Mouse (Mus musculus) myocyte (in vitro differentiated cells): ENCODE data around the gene Sh3bp4. TPM values are rescaled to one million over a fixed set of nuclear protein-coding genes. Genes with fewer than 3 reads are reported as not detected.

Source experiments
- H3K27me3 ChIP-seq: one replicate; pipeline ENCODE4 v1.6.1; 2011; ENCODE audit not compliant: control insufficient read depth, insufficient read depth, insufficient read length
- H3K36me3 ChIP-seq: one replicate; pipeline ENCODE4 v1.6.1; 2011; ENCODE audit not compliant: control insufficient read depth, insufficient read depth
- H3K4me2 ChIP-seq: one replicate; pipeline ENCODE4 v1.6.1; 2011; ENCODE audit warnings: low read depth, control low read depth
- H3K4me3 ChIP-seq: one replicate; pipeline ENCODE4 v1.5.1; 2011; ENCODE audit warnings: mild to moderate bottlenecking, control low read depth, moderate library complexity
- H3K79me2 ChIP-seq: one replicate; pipeline ENCODE4 v1.6.1; 2011; ENCODE audit not compliant: control insufficient read depth, insufficient read depth
- H3ac ChIP-seq: one replicate; pipeline ENCODE4 v1.6.1; 2011; ENCODE audit not compliant: control insufficient read depth, insufficient read length
- CEBPB ChIP-seq: IDR thresholded peaks from 2 replicates; pipeline ENCODE4 v1.6.1; 2011; ENCODE audit warnings: mild to moderate bottlenecking, moderate library complexity; ENCODE audit not compliant: poor library complexity, insufficient read depth, severe bottlenecking
- E2F4 ChIP-seq: IDR thresholded peaks from one replicate; pipeline ENCODE4 v1.6.1; 2011; ENCODE audit warnings: mild to moderate bottlenecking, control low read depth, moderate library complexity; ENCODE audit not compliant: insufficient read depth
- MAX ChIP-seq: IDR thresholded peaks from one replicate; pipeline ENCODE4 v1.6.1; 2011; ENCODE audit warnings: low read depth, mild to moderate bottlenecking, control low read depth
- MYOD1 ChIP-seq, 3 experiments: IDR thresholded peaks; one replicate each; pipeline ENCODE4 v1.6.1; 2011; ENCODE audit warnings: control low read depth in 2 of 3, low read depth in 2 of 3, mild to moderate bottlenecking in 2 of 3, moderate library complexity in 1 of 3; ENCODE audit not compliant: insufficient read length in 2 of 3, control insufficient read depth in 1 of 3
- MYOG ChIP-seq, 3 experiments: IDR thresholded peaks; one replicate each; pipeline ENCODE4 v1.6.1; 2011; ENCODE audit warnings: control low read depth in 2 of 3, low read depth in 2 of 3, mild to moderate bottlenecking in 2 of 3; ENCODE audit not compliant: insufficient read length in 2 of 3, control insufficient read depth in 1 of 3, insufficient read depth in 1 of 3
- POLR2A ChIP-seq: IDR thresholded peaks from one replicate; pipeline ENCODE4 v1.6.1; 2011; ENCODE audit warnings: low read depth, mild to moderate bottlenecking, control low read depth, moderate library complexity; ENCODE audit not compliant: insufficient read length
- POLR2AphosphoS2 ChIP-seq: IDR thresholded peaks from one replicate; pipeline ENCODE4 v1.6.1; 2011; ENCODE audit warnings: low read depth, control low read depth; ENCODE audit not compliant: insufficient read length
- REST ChIP-seq: IDR thresholded peaks from one replicate; pipeline ENCODE4 v1.6.1; 2011; ENCODE audit warnings: mild to moderate bottlenecking, control low read depth, moderate library complexity; ENCODE audit not compliant: insufficient read depth, insufficient read length
- SRF ChIP-seq: IDR thresholded peaks from one replicate; pipeline ENCODE4 v1.6.1; 2011; ENCODE audit warnings: low read depth; ENCODE audit not compliant: control insufficient read depth, insufficient read length
- TCF12 ChIP-seq: IDR thresholded peaks from one replicate; pipeline ENCODE4 v1.6.1; 2011; ENCODE audit warnings: mild to moderate bottlenecking, control low read depth; ENCODE audit not compliant: poor library complexity, insufficient read depth, severe bottlenecking
- TCF3 ChIP-seq: IDR thresholded peaks from one replicate; pipeline ENCODE4 v1.6.1; 2011; ENCODE audit warnings: low read depth, control low read depth; ENCODE audit not compliant: insufficient read length
- USF1 ChIP-seq: IDR thresholded peaks from one replicate; pipeline ENCODE4 v1.6.1; 2011; ENCODE audit warnings: low read depth, mild to moderate bottlenecking, control low read depth, moderate library complexity
- polyA plus RNA-seq: library from polyadenylated mRNA; unstranded; fragments of >200 nt; fragmentation: generic; extraction: Trizol; gene quantifications from one replicate; pipeline ENCODE4 v1.2.1, GENCODE M21; 2012; ENCODE audit warnings: missing spikeins

Sh3bp4 gene
- polyA plus RNA-seq, 1 experiment = 23.2 TPM

GRCm38 (mm10) chr1:89133266-89133665 is 63.1 kb downstream of the Sh3bp4 start:
- H3ac ChIP-seq = no peak overlapping the region
- no peak overlapping the region for H3K4me3 ChIP-seq
- H3K4me2 ChIP-seq = peak overlapping the region; percentile 27
- H3K36me3 ChIP-seq = peaks cover 5% of the 10 kb centered on the region
- no peaks in the 10 kb centered on the region for H3K27me3 ChIP-seq
- peaks cover 27% of the 10 kb centered on the region for H3K79me2 ChIP-seq
- TF ChIP-seq CEBPB = no peak
- TF ChIP-seq E2F4 = no peak
- TF ChIP-seq SRF = no peak
- TF ChIP-seq POLR2A = no peak
- no peak for TF ChIP-seq USF1
- TF ChIP-seq MAX = no peak

GRCm38 (mm10) chr1:89133717-89134116 is 63.5 kb downstream of the Sh3bp4 start:
- H3K27me3 ChIP-seq = no peaks in the 10 kb centered on the region
- peaks cover 6% of the 10 kb centered on the region for H3K36me3 ChIP-seq
- H3ac ChIP-seq = no peak overlapping the region
- H3K4me3 ChIP-seq = no peak overlapping the region
- H3K4me2 ChIP-seq = no peak overlapping the region
- TF ChIP-seq TCF3 (no peak), POLR2A (no peak), POLR2AphosphoS2 (no peak), E2F4 (no peak), REST (no peak), CEBPB (no peak), MAX (no peak), TCF12 (no peak), MYOG (IDR thresholded peaks at IDR 0.05; ENCODE audit: control insufficient read depth in 1 of 3, insufficient read depth in 1 of 3, insufficient read length in 2 of 3, low read depth in 2 of 3) (no peak), USF1 (no peak), MYOD1 (IDR thresholded peaks at IDR 0.05; ENCODE audit: control insufficient read depth in 1 of 3, insufficient read length in 2 of 3, low read depth in 2 of 3) (no peak), SRF (no peak)
- peaks cover 27% of the 10 kb centered on the region for H3K79me2 ChIP-seq

- no peak for TF ChIP-seq POLR2AphosphoS2
- TF ChIP-seq TCF3 = no peak
- TF ChIP-seq REST = no peak
- TF ChIP-seq SRF = no peak
- no peak for TF ChIP-seq MAX
- TF ChIP-seq CEBPB = no peak
- TF ChIP-seq USF1 = no peak
- TF ChIP-seq E2F4 = no peak
- TF ChIP-seq MYOG (IDR thresholded peaks at IDR 0.05; ENCODE audit: control insufficient read depth in 1 of 3, insufficient read depth in 1 of 3, insufficient read length in 2 of 3, low read depth in 2 of 3) = no peak
- no peak for TF ChIP-seq POLR2A
- TF ChIP-seq TCF12 = no peak
- no peak for TF ChIP-seq MYOD1 (IDR thresholded peaks at IDR 0.05; ENCODE audit: control insufficient read depth in 1 of 3, insufficient read length in 2 of 3, low read depth in 2 of 3)
- Histone ChIP-seq H3K4me3 (no peak overlapping the region), H3ac (no peak overlapping the region), H3K36me3 (peaks cover 18% of the 10 kb centered on the region), H3K4me2 (no peak overlapping the region), H3K27me3 (no peaks in the 10 kb centered on the region), H3K79me2 (peaks cover 27% of the 10 kb centered on the region)
These were observed 66.0 kb downstream of the Sh3bp4 start for GRCm38 (mm10) chr1:89136089-89136811.

- Histone ChIP-seq H3K4me2 (no peak overlapping the region), H3ac (no peak overlapping the region), H3K27me3 (no peaks in the 10 kb centered on the region), H3K36me3 (peaks cover 18% of the 10 kb centered on the region), H3K4me3 (no peak overlapping the region), H3K79me2 (peaks cover 20% of the 10 kb centered on the region)
- no peak for TF ChIP-seq MYOG (IDR thresholded peaks at IDR 0.05; ENCODE audit: control insufficient read depth in 1 of 3, insufficient read depth in 1 of 3, insufficient read length in 2 of 3, low read depth in 2 of 3)
- TF ChIP-seq E2F4 = no peak
- no peak for TF ChIP-seq SRF
- TF ChIP-seq CEBPB = no peak
- no peak for TF ChIP-seq MYOD1 (IDR thresholded peaks at IDR 0.05; ENCODE audit: control insufficient read depth in 1 of 3, insufficient read length in 2 of 3, low read depth in 2 of 3)
- no peak for TF ChIP-seq MAX
- TF ChIP-seq POLR2A = no peak
- no peak for TF ChIP-seq POLR2AphosphoS2
- TF ChIP-seq USF1 = no peak
- TF ChIP-seq TCF12 = no peak
- no peak for TF ChIP-seq REST
- TF ChIP-seq TCF3 = no peak
These were observed 67.0 kb downstream of the Sh3bp4 start for GRCm38 (mm10) chr1:89137086-89137816.

GRCm38 (mm10) chr1:89138316-89138715 is 68.1 kb downstream of the Sh3bp4 start:
- no peak overlapping the region for H3ac ChIP-seq
- peaks cover 10% of the 10 kb centered on the region for H3K79me2 ChIP-seq
- no peak overlapping the region for H3K4me2 ChIP-seq
- H3K36me3 ChIP-seq = peaks cover 18% of the 10 kb centered on the region
- TF ChIP-seq CEBPB = no peak
- no peak for TF ChIP-seq TCF12
- no peak for TF ChIP-seq TCF3
- no peak for TF ChIP-seq USF1
- TF ChIP-seq MAX = no peak
- no peak for TF ChIP-seq POLR2AphosphoS2
- TF ChIP-seq MYOD1 (IDR thresholded peaks at IDR 0.05; ENCODE audit: control insufficient read depth in 1 of 3, insufficient read length in 2 of 3, low read depth in 2 of 3) = no peak
- no peak for TF ChIP-seq MYOG (IDR thresholded peaks at IDR 0.05; ENCODE audit: control insufficient read depth in 1 of 3, insufficient read depth in 1 of 3, insufficient read length in 2 of 3, low read depth in 2 of 3)
- TF ChIP-seq SRF = no peak
- TF ChIP-seq E2F4 = no peak
- no peak for TF ChIP-seq POLR2A
- TF ChIP-seq REST = no peak
- no peaks in the 10 kb centered on the region for H3K27me3 ChIP-seq
- no peak overlapping the region for H3K4me3 ChIP-seq
